Mouse (Mus musculus): ENCODE results near the gene 1810049J17Rik.

- TF ChIP-seq CTCF (conservative IDR thresholded peaks at IDR 0.05; ENCODE audit: insufficient read depth, insufficient read length, low read depth, low read length) (no peak), POLR2A (IDR thresholded peaks at IDR 0.05; ENCODE audit: low read depth, low read length) (no peak)
These were observed 36.2 kb downstream of the 1810049J17Rik start for GRCm38 (mm10) chr15:12285535-12285809.
